Mouse (Mus musculus) brain, embryonic 14.5 days (tissue): ENCODE data around the gene Foxk1.

Experiments used
- CTCF ChIP-seq: fragments of 200-500 bp; IDR thresholded peaks from 2 replicates; pipeline ENCODE4 v1.5.1; 2012; ENCODE audit warnings: inconsistent platforms, mild to moderate bottlenecking, moderate library complexity, borderline replicate concordance; ENCODE audit not compliant: insufficient read depth, insufficient read length; ENCODE audit errors: extremely low read depth
- POLR2A ChIP-seq: fragments of 200-500 bp; IDR thresholded peaks from 2 replicates; pipeline ENCODE4 v1.6.1; 2012; ENCODE audit warnings: mild to moderate bottlenecking, inconsistent platforms, borderline replicate concordance; ENCODE audit not compliant: poor library complexity, insufficient read depth, insufficient read length, severe bottlenecking; ENCODE audit errors: extremely low read depth

DNA sequence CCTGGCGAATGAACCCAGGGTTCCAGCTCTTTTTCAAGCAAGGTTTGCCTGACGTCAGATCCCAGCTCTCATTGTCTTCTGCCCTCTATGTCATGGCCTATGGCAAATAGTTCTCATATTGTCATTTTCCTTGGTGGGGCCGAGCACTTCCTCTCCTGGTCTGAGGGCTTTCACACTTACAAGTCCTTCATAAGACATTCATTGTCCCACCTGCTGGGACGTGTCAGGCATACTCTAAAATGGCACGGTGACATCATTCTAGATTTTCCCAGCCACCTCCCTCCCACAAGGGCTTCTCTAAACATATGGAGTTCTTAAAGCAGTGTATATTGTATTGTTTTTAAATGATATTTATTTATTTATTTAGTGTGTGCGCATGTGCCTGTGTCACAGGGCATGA, 27.4 kb downstream of the Foxk1 start:
- TF ChIP-seq CTCF: no peak
- TF ChIP-seq POLR2A: no peak
